Mouse (Mus musculus) heart, postnatal 0 days (tissue): ENCODE data around the gene Gpx7. TPM values are rescaled to one million over a fixed set of nuclear protein-coding genes. Genes with fewer than 3 reads are reported as not detected.

Source experiments
- ATAC-seq: fragments of 200-750 bp; cut with Nextera tagmentation; 2 replicates; pipeline ENCODE4 v1.8.0; 2017; ENCODE audit warnings: low read depth, moderate number of reproducible peaks, moderate library complexity; ENCODE audit not compliant: insufficient read depth
- DNase-seq: peaks from one replicate; pipeline ENCODE4 v3.0.0-alpha.2; 2016; ENCODE audit warnings: low spot score
- H3K27ac ChIP-seq: fragments of 300-500 bp; sonication (generic); 2 replicates; pipeline ENCODE4 v1.5.1; 2014; ENCODE audit warnings: low read depth, mild to moderate bottlenecking
- H3K27me3 ChIP-seq: fragments of 300-500 bp; sonication (generic); 2 replicates; pipeline ENCODE4 v1.6.1; 2014; ENCODE audit warnings: low read length, mixed read lengths; ENCODE audit not compliant: control insufficient read depth, insufficient read depth
- H3K36me3 ChIP-seq: fragments of 300-500 bp; sonication (generic); replicated peaks from 2 replicates; pipeline ENCODE4 v1.6.1; 2014; ENCODE audit warnings: low read length, mixed read lengths; ENCODE audit not compliant: control insufficient read depth, insufficient read depth
- H3K4me1 ChIP-seq: fragments of 300-500 bp; sonication (generic); 2 replicates; pipeline ENCODE4 v1.6.1; 2014; ENCODE audit warnings: antibody characterized with exemption; ENCODE audit not compliant: control insufficient read depth, insufficient read depth
- H3K4me2 ChIP-seq: fragments of 300-500 bp; sonication (generic); 2 replicates; pipeline ENCODE4 v1.6.1; 2014; ENCODE audit warnings: low read depth, mild to moderate bottlenecking, low read length, moderate library complexity
- H3K4me3 ChIP-seq: fragments of 300-500 bp; sonication (generic); 2 replicates; pipeline ENCODE4 v1.5.1; 2014; ENCODE audit warnings: low read depth, low read length
- H3K9ac ChIP-seq: fragments of 300-500 bp; sonication (generic); replicated peaks from 2 replicates; pipeline ENCODE4 v1.6.1; 2014; ENCODE audit warnings: low read depth, low read length, mixed read lengths
- H3K9me3 ChIP-seq: fragments of 300-500 bp; sonication (generic); replicated peaks from 2 replicates; pipeline ENCODE4 v1.6.1; 2016; ENCODE audit warnings: low read length; ENCODE audit not compliant: control insufficient read depth
- CTCF ChIP-seq: IDR thresholded peaks from 2 replicates; pipeline ENCODE4 v1.5.1; 2016; ENCODE audit warnings: antibody characterized with exemption, control low read depth, low read depth
- EP300 ChIP-seq: IDR thresholded peaks from 2 replicates; pipeline ENCODE4 v1.6.1; 2016; ENCODE audit warnings: antibody characterized with exemption, low read depth
- WGBS: fragments of 180-500 bp; shearing (Covaris S2); extraction: QIAGEN DNeasy Blood & Tissue Kit; methylation state at CpG from one replicate; pipeline ENCODE4 v1.1.7; 2014; 5-methylcytosine and 5-hydroxymethylcytosine counted together
- polyA plus RNA-seq: library from polyadenylated mRNA; unstranded; fragments of >200 nt; fragmentation: Nextera tagmentation; extraction: Ambion mirVana; gene quantifications from 2 replicates; pipeline ENCODE4 v1.2.1, GENCODE M21; 2015
- total RNA-seq: library from RNA; depleted of rRNA; stranded (reverse); fragments of >200 nt; gene quantifications from 2 replicates; pipeline ENCODE4 v1.2.3, GENCODE M21; 2014; ENCODE audit warnings: low replicate concordance

The Gpx7 gene
- total and polyA plus RNA-seq, 2 experiments from 2014 or later: 52.3 to 62.7 TPM

DNA sequence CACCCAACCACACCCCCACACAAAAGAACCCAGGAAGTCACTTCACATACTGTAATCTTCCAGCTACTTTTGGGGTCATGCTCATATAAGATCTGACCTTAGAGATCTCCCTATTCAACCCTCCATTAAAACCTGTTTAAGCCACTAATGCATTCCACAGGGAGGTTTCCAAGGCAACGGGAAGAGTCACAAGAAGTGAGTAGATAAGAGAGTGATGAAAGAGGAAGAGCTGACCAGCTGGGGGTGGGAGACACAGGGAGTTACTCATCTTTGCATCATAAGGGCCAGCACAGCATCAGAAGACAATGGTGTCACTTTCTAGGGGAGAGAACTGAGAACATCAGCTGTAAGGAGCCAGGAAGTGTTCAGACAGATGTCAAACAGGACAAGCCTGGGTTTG, 26.6 kb downstream of the Gpx7 start:
- Histone ChIP-seq H3K4me2 (no peak overlapping the region), H3K4me1 (no peaks in the 10 kb centered on the region), H3K27ac (no peak overlapping the region), H3K9ac (no peak overlapping the region), H3K27me3 (peaks cover 14% of the 10 kb centered on the region), H3K9me3 (no peaks in the 10 kb centered on the region), H3K36me3 (no peaks in the 10 kb centered on the region), H3K4me3 (no peak overlapping the region)
- ATAC-seq: peak; percentile 40; the same call in 1 of the 2 replicates
- 7% methylated on average over 1 of the region's 1 CpGs for WGBS
- DNase-seq: peak; percentile 44
- TF ChIP-seq CTCF (no peak), EP300 (no peak)

DNA sequence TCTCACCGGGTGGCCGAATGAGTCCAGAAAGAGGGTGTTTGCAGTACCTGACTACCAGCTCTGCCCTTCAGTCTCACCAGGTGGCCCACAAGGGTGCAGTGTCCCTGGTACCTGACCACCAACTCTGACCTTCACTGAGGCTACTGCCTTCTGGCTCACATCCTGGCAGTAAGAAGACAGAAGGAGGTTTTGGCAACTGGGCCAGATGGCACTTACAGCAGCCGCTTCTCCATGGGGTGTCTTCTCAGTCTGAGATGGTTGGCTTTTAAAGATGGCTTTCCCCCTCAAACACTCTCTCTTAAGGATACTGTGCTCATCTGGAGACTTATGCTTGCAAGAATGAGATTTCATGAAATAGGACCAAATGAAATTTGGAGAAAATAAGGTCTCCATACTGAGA, 27.3 kb downstream of the Gpx7 start:
- H3K27me3 ChIP-seq: peaks cover 14% of the 10 kb centered on the region; the same call in 1 of the 2 replicates
- H3K4me1 ChIP-seq: no peaks in the 10 kb centered on the region
- TF ChIP-seq CTCF: no peak
- TF ChIP-seq EP300: no peak
- no peaks in the 10 kb centered on the region for H3K36me3 ChIP-seq
- WGBS: 89% methylated on average over 3 of the region's 3 CpGs
- H3K4me3 ChIP-seq: no peak overlapping the region
- DNase-seq (no peak), ATAC-seq (no peak)
- no peaks in the 10 kb centered on the region for H3K9me3 ChIP-seq
- H3K9ac ChIP-seq: no peak overlapping the region
- H3K4me2 ChIP-seq: no peak overlapping the region
- H3K27ac ChIP-seq: no peak overlapping the region

DNA sequence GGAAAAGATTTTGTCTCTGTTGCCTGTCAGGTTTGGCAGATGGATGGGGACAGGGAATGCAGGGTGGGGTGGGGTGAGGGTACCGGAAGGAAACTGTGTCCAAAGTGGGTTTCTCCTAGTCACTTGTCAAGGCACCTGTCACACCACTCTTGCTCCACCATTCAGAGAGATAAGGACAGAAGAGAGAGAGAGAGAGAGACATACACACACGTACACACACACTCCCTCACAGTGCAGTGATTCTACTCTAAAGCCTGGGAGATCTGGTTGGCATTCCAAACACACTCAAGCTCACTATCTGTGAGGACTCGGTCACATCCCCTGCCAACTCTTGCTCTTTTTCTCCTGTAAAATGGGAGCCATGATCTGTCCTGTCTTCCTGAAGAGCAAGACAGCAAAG, 34.6 kb downstream of the Gpx7 start:
- Histone ChIP-seq H3K9ac (no peak overlapping the region), H3K4me3 (no peak overlapping the region), H3K27ac (peak overlapping the region; percentile 18; the same call in 1 of the 2 replicates), H3K4me2 (no peak overlapping the region), H3K4me1 (no peaks in the 10 kb centered on the region), H3K27me3 (no peaks in the 10 kb centered on the region), H3K36me3 (no peaks in the 10 kb centered on the region), H3K9me3 (no peaks in the 10 kb centered on the region)
- TF ChIP-seq CTCF: no peak
- TF ChIP-seq EP300: no peak
- no peak for DNase-seq
- ATAC-seq: peak; percentile 64; the same call in 1 of the 2 replicates
- WGBS: 13% methylated on average over 3 of the region's 3 CpGs

DNA sequence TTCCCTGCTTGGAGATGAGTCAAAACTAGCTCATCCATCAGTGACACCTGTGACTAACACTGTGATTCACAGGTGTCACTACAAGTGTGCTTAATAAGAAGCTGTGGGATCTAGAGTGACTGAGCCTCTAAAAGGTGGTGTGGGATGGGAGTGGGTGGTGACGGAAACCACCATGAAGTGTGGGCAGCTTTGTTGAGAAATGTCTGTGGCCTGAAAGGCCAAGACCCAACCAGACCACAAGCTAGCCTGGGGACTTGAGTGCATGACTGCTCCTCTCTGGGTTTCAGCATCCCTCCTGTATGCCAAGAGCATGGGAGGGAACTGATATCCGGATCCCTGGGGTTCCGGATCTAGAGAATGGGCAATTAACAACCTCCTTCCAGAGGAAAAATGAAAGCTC, 35.3 kb downstream of the Gpx7 start:
- ATAC-seq: no peak

DNA sequence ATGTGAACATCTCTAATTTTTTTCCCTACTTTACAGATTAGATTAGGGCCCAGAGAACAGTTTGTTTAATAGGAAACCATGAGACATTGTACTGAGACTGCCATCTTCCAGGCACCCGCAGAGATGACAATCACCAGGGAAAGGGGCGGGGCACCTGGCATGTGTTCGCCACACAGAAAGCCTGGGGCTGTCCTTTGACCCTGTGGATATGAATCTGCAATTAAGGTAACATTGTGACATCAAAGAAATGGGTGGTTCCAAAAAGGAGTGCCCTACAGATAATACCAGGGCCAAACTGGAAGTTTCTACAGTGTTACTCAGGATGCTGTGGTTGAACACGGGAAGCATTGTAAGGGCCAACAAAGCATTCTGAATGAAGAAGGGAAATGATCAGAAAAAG, 36.4 kb downstream of the Gpx7 start:
- Histone ChIP-seq H3K9me3 (no peaks in the 10 kb centered on the region), H3K27me3 (no peaks in the 10 kb centered on the region), H3K4me1 (no peaks in the 10 kb centered on the region), H3K36me3 (no peaks in the 10 kb centered on the region), H3K4me3 (no peak overlapping the region), H3K9ac (no peak overlapping the region), H3K27ac (no peak overlapping the region), H3K4me2 (no peak overlapping the region)
- no peak for ATAC-seq
- 66% methylated on average over 4 of the region's 4 CpGs for WGBS
- DNase-seq: no peak
- TF ChIP-seq EP300 (no peak), CTCF (no peak)

More for the DNA sequence above, 35.3 kb downstream of the Gpx7 start:
- no peak overlapping the region for H3K27ac ChIP-seq
- H3K4me1 ChIP-seq: no peaks in the 10 kb centered on the region
- DNase-seq: no peak
- no peak overlapping the region for H3K9ac ChIP-seq
- no peak for TF ChIP-seq EP300
- no peak for TF ChIP-seq CTCF
- no peaks in the 10 kb centered on the region for H3K36me3 ChIP-seq
- H3K4me2 ChIP-seq: no peak overlapping the region
- H3K4me3 ChIP-seq: no peak overlapping the region
- WGBS: 89% methylated on average over 3 of the region's 3 CpGs
- no peaks in the 10 kb centered on the region for H3K27me3 ChIP-seq
- H3K9me3 ChIP-seq: no peaks in the 10 kb centered on the region

DNA sequence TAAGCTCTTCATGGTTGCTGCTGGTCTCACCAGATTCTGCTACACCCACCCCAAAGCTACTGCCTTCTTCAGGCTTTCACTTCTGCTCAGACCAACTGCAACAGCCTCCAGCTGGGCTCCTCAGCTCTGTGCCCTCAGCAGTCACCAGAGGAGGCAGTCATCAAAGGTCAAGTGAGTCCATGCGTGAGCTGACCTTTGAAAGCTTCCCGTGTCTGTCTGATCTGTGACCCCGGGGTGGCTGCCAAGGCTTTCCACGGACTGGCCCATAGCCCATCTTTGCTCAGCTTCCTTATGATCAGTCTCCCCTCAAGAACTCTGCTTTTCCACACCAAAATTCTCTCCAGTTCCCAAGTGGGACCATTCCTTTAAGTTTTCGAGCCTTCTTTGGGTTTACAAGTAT, 37.5 kb downstream of the Gpx7 start:
- Histone ChIP-seq H3K4me1 (no peaks in the 10 kb centered on the region), H3K4me3 (no peak overlapping the region), H3K27me3 (no peaks in the 10 kb centered on the region), H3K4me2 (no peak overlapping the region), H3K9me3 (no peaks in the 10 kb centered on the region), H3K27ac (no peak overlapping the region), H3K36me3 (no peaks in the 10 kb centered on the region), H3K9ac (no peak overlapping the region)
- ATAC-seq: no peak
- WGBS: 38% methylated on average over 5 of the region's 5 CpGs
- no peak for DNase-seq
- TF ChIP-seq EP300 (no peak), CTCF (no peak)
